Mouse (Mus musculus) midbrain, embryonic 12.5 days (tissue): ENCODE results near the gene Rsph9. TPM values are rescaled to one million over a fixed set of nuclear protein-coding genes. Genes with fewer than 3 reads are reported as not detected.

Source experiments
- ATAC-seq: fragments of 200-750 bp; cut with Nextera tagmentation; 2 replicates; pipeline ENCODE4 v1.8.0; 2017; ENCODE audit warnings: low read depth, moderate TSS enrichment, moderate library complexity; ENCODE audit not compliant: low FRiP score
- H3K27ac ChIP-seq: fragments of 300-500 bp; sonication (generic); replicated peaks from 2 replicates; pipeline ENCODE4 v1.5.1; 2016; ENCODE audit warnings: mild to moderate bottlenecking
- H3K27me3 ChIP-seq: fragments of 300-500 bp; sonication (generic); 2 replicates; pipeline ENCODE4 v1.6.1; 2016; ENCODE audit warnings: mild to moderate bottlenecking
- H3K36me3 ChIP-seq: fragments of 300-500 bp; sonication (generic); 2 replicates; pipeline ENCODE4 v1.6.1; 2016
- H3K4me1 ChIP-seq: fragments of 300-500 bp; sonication (generic); 2 replicates; pipeline ENCODE4 v1.6.1; 2016
- H3K4me2 ChIP-seq: fragments of 300-500 bp; sonication (generic); replicated peaks from 2 replicates; pipeline ENCODE4 v1.6.1; 2016; ENCODE audit warnings: mild to moderate bottlenecking, moderate library complexity
- H3K4me3 ChIP-seq: fragments of 300-500 bp; sonication (generic); 2 replicates; pipeline ENCODE4 v1.5.1; 2016; ENCODE audit warnings: mild to moderate bottlenecking
- H3K9ac ChIP-seq: fragments of 300-500 bp; sonication (generic); replicated peaks from 2 replicates; pipeline ENCODE4 v1.6.1; 2016; ENCODE audit warnings: mild to moderate bottlenecking, moderate library complexity
- H3K9me3 ChIP-seq: fragments of 300-500 bp; sonication (generic); 2 replicates; pipeline ENCODE4 v1.6.1; 2016; ENCODE audit warnings: mild to moderate bottlenecking
- WGBS: fragments of 180-500 bp; shearing (Covaris S2); methylation state at CpG from one replicate; pipeline ENCODE4 v1.1.7; 2016; 5-methylcytosine and 5-hydroxymethylcytosine counted together
- polyA plus RNA-seq: library from polyadenylated mRNA; unstranded; fragments of >200 nt; fragmentation: Nextera tagmentation; extraction: Ambion mirVana; gene quantifications from 2 replicates; pipeline ENCODE4 v1.2.1, GENCODE M21; 2016

Gene Rsph9
- polyA plus RNA-seq, 1 experiment from 2014 or later, result 17.0 TPM

- Histone ChIP-seq H3K4me2 (no peak overlapping the region), H3K27ac (no peak overlapping the region), H3K4me3 (no peak overlapping the region), H3K9me3 (no peaks in the 10 kb centered on the region), H3K9ac (no peak overlapping the region), H3K27me3 (no peaks in the 10 kb centered on the region), H3K4me1 (peaks cover 10% of the 10 kb centered on the region), H3K36me3 (no peaks in the 10 kb centered on the region)
- ATAC-seq, result no peak
- WGBS, result 65% methylated on average over 17 of the region's 17 CpGs
Observed at GRCm38 (mm10) chr17:46086341-46086870, 57.6 kb downstream of the Rsph9 start.

- Histone ChIP-seq H3K9me3 (no peaks in the 10 kb centered on the region), H3K36me3 (no peaks in the 10 kb centered on the region), H3K9ac (0 out of 2 replicates have a peak overlapping the region, but pooled peaks have one; percentile 17), H3K4me2 (peak overlapping the region; percentile 21; the same call in 1 of the 2 replicates), H3K4me1 (peaks cover 20% of the 10 kb centered on the region), H3K27me3 (no peaks in the 10 kb centered on the region), H3K4me3 (no peak overlapping the region), H3K27ac (peak overlapping the region; percentile 36)
- WGBS, result 17% methylated on average over 10 of the region's 10 CpGs
- peak; percentile 78 for ATAC-seq
Observed at GRCm38 (mm10) chr17:46084091-46084501, 59.9 kb downstream of the Rsph9 start.

DNA sequence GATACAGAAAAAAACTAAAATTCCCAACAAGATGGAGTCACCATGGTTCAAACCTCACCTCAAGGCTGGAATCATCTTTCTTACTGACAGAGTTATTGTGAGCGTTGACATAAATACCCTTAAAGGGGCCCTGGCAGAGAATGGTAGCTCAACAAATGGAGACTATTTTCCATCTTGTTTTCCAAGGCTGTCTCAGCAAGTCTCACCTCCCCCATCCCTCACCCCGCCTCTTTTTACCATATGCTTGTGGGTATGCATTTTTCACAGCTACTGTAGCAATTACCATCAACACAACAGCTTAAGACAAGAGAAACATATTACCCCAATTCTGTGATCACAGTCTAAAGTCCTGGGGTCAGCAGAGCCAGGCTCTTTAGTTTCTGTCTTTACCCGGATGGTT lies 60.6 kb downstream of the Rsph9 start:
- no peak overlapping the region for H3K9ac ChIP-seq
- H3K4me3 ChIP-seq, result no peak overlapping the region
- no peak for ATAC-seq
- H3K27me3 ChIP-seq, result no peaks in the 10 kb centered on the region
- no peaks in the 10 kb centered on the region for H3K9me3 ChIP-seq
- H3K4me1 ChIP-seq, result peaks cover 20% of the 10 kb centered on the region
- no peak overlapping the region for H3K27ac ChIP-seq
- 86% methylated on average over 3 of the region's 3 CpGs for WGBS
- H3K36me3 ChIP-seq, result no peaks in the 10 kb centered on the region
- no peak overlapping the region for H3K4me2 ChIP-seq

GRCm38 (mm10) chr17:46081657-46082056 lies 62.4 kb downstream of the Rsph9 start:
- Histone ChIP-seq H3K27ac (no peak overlapping the region), H3K4me1 (peaks cover 20% of the 10 kb centered on the region), H3K27me3 (no peaks in the 10 kb centered on the region), H3K4me2 (no peak overlapping the region), H3K36me3 (no peaks in the 10 kb centered on the region), H3K4me3 (no peak overlapping the region), H3K9ac (no peak overlapping the region), H3K9me3 (no peaks in the 10 kb centered on the region)
- no peak for ATAC-seq
- WGBS, result 56% methylated on average over 7 of the region's 7 CpGs

DNA sequence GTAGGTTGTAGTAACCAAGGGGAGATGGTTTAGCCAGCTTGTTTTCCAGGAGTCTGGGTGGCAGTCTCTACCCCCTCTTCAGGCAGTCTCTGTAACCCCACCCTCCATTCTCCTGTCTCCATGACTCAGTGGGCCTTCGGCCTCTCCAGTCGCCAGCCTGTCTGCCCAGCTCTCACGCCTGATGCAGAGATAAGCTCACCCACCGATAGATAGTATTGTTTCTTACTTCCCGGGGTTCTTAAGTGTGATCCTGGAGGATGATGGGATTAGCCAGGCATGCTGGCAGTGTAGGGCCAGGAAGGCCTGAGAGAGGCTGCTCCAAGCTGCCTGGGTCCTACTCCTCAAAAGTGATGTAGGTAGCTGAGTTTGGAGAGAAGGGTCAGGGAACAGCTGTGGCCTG lies 63.0 kb downstream of the Rsph9 start:
- WGBS, result 38% methylated on average over 5 of the region's 5 CpGs
- Histone ChIP-seq H3K27ac (no peak overlapping the region), H3K36me3 (no peaks in the 10 kb centered on the region), H3K4me2 (no peak overlapping the region), H3K4me3 (no peak overlapping the region), H3K27me3 (no peaks in the 10 kb centered on the region), H3K9me3 (no peaks in the 10 kb centered on the region), H3K9ac (no peak overlapping the region), H3K4me1 (peaks cover 20% of the 10 kb centered on the region)
- no peak for ATAC-seq

DNA sequence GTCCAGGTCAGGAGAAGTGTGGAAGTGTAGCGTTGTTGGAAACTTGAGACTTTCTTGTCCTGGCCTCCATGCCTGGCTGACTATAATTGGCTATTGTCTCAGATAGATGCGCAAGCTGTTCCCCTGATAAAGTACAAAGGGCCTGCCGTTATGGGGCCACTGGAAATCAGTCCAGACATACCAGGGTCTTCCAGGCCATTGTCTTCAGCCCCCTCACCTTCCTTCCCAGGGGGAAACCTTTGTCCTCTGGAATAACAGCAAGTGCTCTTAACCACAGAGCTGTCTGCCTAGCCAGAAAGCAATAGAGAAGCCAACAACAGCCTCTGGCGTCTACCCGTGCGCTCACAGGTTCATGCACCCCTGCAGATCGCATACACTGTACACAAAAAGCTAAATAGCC lies 63.6 kb downstream of the Rsph9 start:
- no peak overlapping the region for H3K9ac ChIP-seq
- H3K27me3 ChIP-seq, result no peaks in the 10 kb centered on the region
- no peak overlapping the region for H3K27ac ChIP-seq
- peaks cover 20% of the 10 kb centered on the region for H3K4me1 ChIP-seq
- 62% methylated on average over 7 of the region's 7 CpGs for WGBS
- no peak overlapping the region for H3K4me3 ChIP-seq
- no peaks in the 10 kb centered on the region for H3K36me3 ChIP-seq
- no peak overlapping the region for H3K4me2 ChIP-seq
- ATAC-seq, result no peak
- H3K9me3 ChIP-seq, result no peaks in the 10 kb centered on the region

- WGBS, result 64% methylated on average over 2 of the region's 2 CpGs
- no peak overlapping the region for H3K27ac ChIP-seq
- H3K4me2 ChIP-seq, result no peak overlapping the region
- no peaks in the 10 kb centered on the region for H3K36me3 ChIP-seq
- no peaks in the 10 kb centered on the region for H3K27me3 ChIP-seq
- no peak for ATAC-seq
- peaks cover 14% of the 10 kb centered on the region for H3K4me1 ChIP-seq
- H3K9ac ChIP-seq, result no peak overlapping the region
- H3K4me3 ChIP-seq, result no peak overlapping the region
- no peaks in the 10 kb centered on the region for H3K9me3 ChIP-seq
Observed at GRCm38 (mm10) chr17:46079037-46079436, 65.0 kb downstream of the Rsph9 start.

- peaks cover 14% of the 10 kb centered on the region for H3K4me1 ChIP-seq
Observed at GRCm38 (mm10) chr17:46077921-46078534, 66.0 kb downstream of the Rsph9 start.

GRCm38 (mm10) chr17:46076260-46076551 lies 67.8 kb downstream of the Rsph9 start:
- no peaks in the 10 kb centered on the region for H3K27me3 ChIP-seq
- no peak for ATAC-seq
- peaks cover 14% of the 10 kb centered on the region for H3K4me1 ChIP-seq
- whole genome bisulfite sequencing, result 70% methylated on average over 1 of the region's 1 CpGs
- no peak overlapping the region for H3K9ac ChIP-seq
- H3K36me3 ChIP-seq, result no peaks in the 10 kb centered on the region
- H3K9me3 ChIP-seq, result no peaks in the 10 kb centered on the region
- no peak overlapping the region for H3K4me2 ChIP-seq
- no peak overlapping the region for H3K27ac ChIP-seq
- H3K4me3 ChIP-seq, result no peak overlapping the region

More at GRCm38 (mm10) chr17:46077921-46078534, 66.0 kb downstream of the Rsph9 start:
- no peaks in the 10 kb centered on the region for H3K36me3 ChIP-seq
- 94% methylated on average over 12 of the region's 12 CpGs for WGBS
- H3K9ac ChIP-seq, result no peak overlapping the region
- H3K27me3 ChIP-seq, result no peaks in the 10 kb centered on the region
- H3K27ac ChIP-seq, result no peak overlapping the region
- no peaks in the 10 kb centered on the region for H3K9me3 ChIP-seq
- no peak for ATAC-seq
- H3K4me2 ChIP-seq, result no peak overlapping the region
- H3K4me3 ChIP-seq, result no peak overlapping the region

DNA sequence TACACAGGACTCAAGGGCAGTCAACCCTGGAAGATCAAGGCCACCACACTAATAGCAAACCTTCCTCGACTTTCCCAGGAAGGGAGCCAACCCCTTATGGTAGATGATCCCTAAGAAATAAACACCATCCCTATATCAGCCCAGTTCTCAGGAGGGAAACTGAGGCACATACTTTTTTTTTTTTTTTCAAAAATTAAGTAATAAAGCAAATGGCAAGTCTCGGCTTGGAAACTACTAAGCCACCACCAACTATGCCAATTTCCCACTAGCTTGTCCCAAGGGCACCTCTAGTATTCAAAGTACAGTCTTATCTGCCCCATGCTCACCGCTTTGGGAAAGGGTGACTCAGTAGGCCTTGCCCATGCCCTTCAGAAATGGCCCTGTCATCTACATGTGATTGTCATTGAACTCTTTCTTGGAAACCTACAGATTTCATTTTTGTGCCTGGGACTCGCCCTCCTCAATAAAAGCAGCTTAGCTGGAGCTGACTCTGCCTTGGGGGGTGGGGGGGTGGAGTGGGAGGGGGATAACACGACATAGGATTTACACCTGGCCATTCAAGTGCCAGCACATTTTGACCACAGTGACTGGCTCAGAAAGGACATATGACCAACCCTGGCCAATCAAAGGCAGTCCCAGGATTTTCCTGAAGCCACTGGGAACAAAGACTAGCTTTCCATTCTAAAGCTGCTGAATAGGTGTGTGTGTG lies 68.3 kb downstream of the Rsph9 start:
- Histone ChIP-seq H3K4me2 (no peak overlapping the region), H3K36me3 (no peaks in the 10 kb centered on the region), H3K27me3 (no peaks in the 10 kb centered on the region), H3K4me3 (no peak overlapping the region), H3K27ac (no peak overlapping the region), H3K4me1 (peaks cover 11% of the 10 kb centered on the region), H3K9ac (no peak overlapping the region), H3K9me3 (no peaks in the 10 kb centered on the region)
- 80% methylated on average over 5 of the region's 5 CpGs for whole genome bisulfite sequencing
- no peak for ATAC-seq

DNA sequence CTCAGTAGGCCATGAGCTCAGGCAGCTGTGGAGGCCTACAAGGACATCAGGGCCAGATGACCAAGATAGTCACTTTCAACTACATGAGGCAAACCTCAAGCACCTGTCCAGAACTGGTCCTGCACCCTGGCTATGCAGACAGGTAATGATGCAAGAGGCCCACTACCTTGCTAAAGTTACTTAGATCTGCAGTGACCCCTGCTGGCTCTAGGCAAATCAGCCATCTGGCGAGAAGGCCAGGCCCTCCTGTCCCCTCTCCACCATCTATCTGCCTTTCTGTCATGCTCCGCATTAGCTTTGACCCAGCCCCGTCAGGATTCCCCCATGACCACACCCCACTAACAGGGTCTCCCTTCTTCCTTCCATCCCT lies 68.9 kb downstream of the Rsph9 start:
- Histone ChIP-seq H3K36me3 (no peaks in the 10 kb centered on the region), H3K4me1 (peaks cover 5% of the 10 kb centered on the region; the same call in 1 of the 2 replicates), H3K27me3 (no peaks in the 10 kb centered on the region), H3K4me3 (no peak overlapping the region), H3K9me3 (no peaks in the 10 kb centered on the region), H3K9ac (no peak overlapping the region), H3K27ac (no peak overlapping the region), H3K4me2 (no peak overlapping the region)
- WGBS, result 53% methylated on average over 3 of the region's 3 CpGs
- ATAC-seq, result no peak

DNA sequence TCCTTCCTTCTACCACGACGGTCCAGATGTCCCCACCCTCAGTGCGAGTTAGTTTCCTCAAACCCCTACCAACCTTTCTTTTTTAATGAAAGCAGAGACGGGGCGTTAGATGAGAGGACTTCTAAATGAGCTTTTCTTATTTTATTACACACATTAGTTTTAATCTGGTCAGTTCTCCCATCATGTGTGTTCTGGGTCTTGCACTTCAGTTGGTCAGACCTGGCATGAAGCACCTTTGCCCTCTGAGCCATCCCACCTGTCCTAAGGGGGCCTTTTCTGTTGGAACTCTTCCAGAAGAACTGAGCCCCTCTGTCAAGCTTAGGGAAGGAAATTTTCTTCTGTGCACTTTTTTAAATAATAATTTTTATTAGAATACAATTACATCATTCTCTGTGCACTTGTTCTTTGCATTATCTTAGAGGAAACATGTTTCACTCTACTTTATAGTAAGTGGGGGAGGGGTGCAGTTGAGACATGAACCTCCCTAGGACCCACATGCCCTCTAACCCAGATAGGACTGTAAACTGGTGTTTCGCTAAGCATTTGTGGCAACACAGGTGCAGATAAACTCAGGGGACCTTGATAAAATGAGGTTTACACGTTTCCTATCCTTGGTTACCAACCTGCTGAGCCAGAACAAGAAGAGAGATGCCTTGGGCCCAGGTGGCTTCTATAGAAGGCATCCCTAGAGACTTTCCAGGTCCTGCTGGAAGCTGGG lies 69.5 kb downstream of the Rsph9 start:
- Histone ChIP-seq H3K27me3 (no peaks in the 10 kb centered on the region), H3K9ac (no peak overlapping the region), H3K27ac (no peak overlapping the region), H3K4me1 (peaks cover 4% of the 10 kb centered on the region; the same call in 1 of the 2 replicates), H3K9me3 (no peaks in the 10 kb centered on the region), H3K4me3 (no peak overlapping the region), H3K36me3 (no peaks in the 10 kb centered on the region), H3K4me2 (no peak overlapping the region)
- no peak for ATAC-seq
- 78% methylated on average over 7 of the region's 7 CpGs for WGBS
